Mouse (Mus musculus) heart, adult 2 months (tissue): ENCODE data around the gene Aatk. TPM values are rescaled to one million over a fixed set of nuclear protein-coding genes. Genes with fewer than 3 reads are reported as not detected.

ENCODE experiments used
- DNase-seq, 2 experiments: peaks; one replicate each; pipeline ENCODE4 v3.0.0; 2021
- H3K27ac ChIP-seq: fragments of 200-600 bp; 2 replicates; pipeline ENCODE4 v1.8.1; 2022
- H3K27me3 ChIP-seq: fragments of 200-500 bp; 2 replicates; pipeline ENCODE4 v1.6.1; 2012; ENCODE audit warnings: mild to moderate bottlenecking, low read length, inconsistent platforms, mixed read lengths; ENCODE audit not compliant: control insufficient read depth, insufficient read depth
- H3K36me3 ChIP-seq: fragments of 200-500 bp; 2 replicates; pipeline ENCODE4 v1.6.1; 2012; ENCODE audit warnings: low read length, inconsistent platforms; ENCODE audit not compliant: control insufficient read depth, insufficient read depth
- H3K4me1 ChIP-seq: fragments of 200-500 bp; 2 replicates; pipeline ENCODE4 v1.6.1; 2011; ENCODE audit warnings: low read length; ENCODE audit not compliant: control insufficient read depth, insufficient read depth
- H3K4me3 ChIP-seq: fragments of 200-600 bp; 2 replicates; pipeline ENCODE4 v1.8.1; 2022
- H3K79me2 ChIP-seq: fragments of 200-500 bp; replicated peaks from 2 replicates; pipeline ENCODE4 v1.6.1; 2012; ENCODE audit warnings: mild to moderate bottlenecking, inconsistent platforms, low read length, moderate library complexity, mixed read lengths; ENCODE audit not compliant: control insufficient read depth, insufficient read depth
- H3K9ac ChIP-seq: fragments of 200-500 bp; 2 replicates; pipeline ENCODE4 v1.6.1; 2012; ENCODE audit warnings: low read depth, mild to moderate bottlenecking, control low read depth, inconsistent platforms, low read length, mixed read lengths
- CTCF ChIP-seq: fragments of 200-600 bp; IDR thresholded peaks from 2 replicates; pipeline ENCODE4 v1.8.1; 2022; ENCODE audit warnings: antibody characterized with exemption, mild to moderate bottlenecking, moderate library complexity
- EP300 ChIP-seq: fragments of 200-500 bp; IDR thresholded peaks from 2 replicates; pipeline ENCODE4 v1.6.1; 2011; ENCODE audit warnings: low read depth, low read length, control low read depth; ENCODE audit not compliant: insufficient read depth
- POLR2A ChIP-seq: fragments of 200-500 bp; IDR thresholded peaks from 2 replicates; pipeline ENCODE4 v1.6.1; 2011; ENCODE audit warnings: mild to moderate bottlenecking, low read depth, low read length, control low read depth; ENCODE audit not compliant: insufficient read depth
- WGBS: fragments of 180-500 bp; shearing (Covaris S2); methylation state at CpG from one replicate; pipeline ENCODE4 v1.1.7; 2018; 5-methylcytosine and 5-hydroxymethylcytosine counted together
- intact Hi-C: fragments of 180-260 bp; cut with DNase I; formaldehyde crosslinking; loops from one replicate; pipeline ENCODE4 v1.15.1; 2025
- polyA plus RNA-seq: library from polyadenylated mRNA; depleted of rRNA; stranded (reverse); fragments of >200 nt; gene quantifications from 2 replicates; pipeline ENCODE4 v1.2.3, GENCODE M21; 2012
- total RNA-seq, 2 experiments: library from RNA; stranded (reverse); gene quantifications; 2 replicates each; pipeline ENCODE4 v1.2.3; 2021

Aatk gene
- total and polyA plus RNA-seq, 3 experiments, result 3.6 to 10.3 (median 4.7) TPM

GRCm38 (mm10) chr11:119987876-119988275, 59.1 kb downstream of the Aatk start:
- Histone ChIP-seq H3K4me1 (peaks cover 12% of the 10 kb centered on the region), H3K27ac (no peak overlapping the region), H3K9ac (no peak overlapping the region), H3K4me3 (no peak overlapping the region), H3K36me3 (peaks cover 2% of the 10 kb centered on the region; the same call in 1 of the 2 replicates), H3K27me3 (no peaks in the 10 kb centered on the region), H3K79me2 (no peaks in the 10 kb centered on the region)
- intact Hi-C loops, result no loop called here
- no peak for DNase-seq
- 61% methylated on average over 7 of the region's 7 CpGs for WGBS
- no peak for TF ChIP-seq EP300
- TF ChIP-seq CTCF, result no peak
- no peak for TF ChIP-seq POLR2A

GRCm38 (mm10) chr11:119986751-119987425, 60.1 kb downstream of the Aatk start:
- intact Hi-C loops, result no loop called here
- Histone ChIP-seq H3K27ac (no peak overlapping the region), H3K36me3 (peaks cover 2% of the 10 kb centered on the region; the same call in 1 of the 2 replicates), H3K9ac (no peak overlapping the region), H3K4me3 (no peak overlapping the region), H3K4me1 (peaks cover 12% of the 10 kb centered on the region), H3K27me3 (no peaks in the 10 kb centered on the region), H3K79me2 (no peaks in the 10 kb centered on the region)
- WGBS, result 87% methylated on average over 9 of the region's 9 CpGs
- DNase-seq, result no peak
- TF ChIP-seq EP300, result no peak
- TF ChIP-seq CTCF, result no peak
- TF ChIP-seq POLR2A, result no peak

GRCm38 (mm10) chr11:119983151-119983550, 63.8 kb downstream of the Aatk start:
- H3K27me3 ChIP-seq, result no peaks in the 10 kb centered on the region
- 75% methylated on average over 2 of the region's 2 CpGs for WGBS
- no peak for DNase-seq
- H3K4me1 ChIP-seq, result no peaks in the 10 kb centered on the region; the same call in 1 of the 2 replicates
- no peaks in the 10 kb centered on the region for H3K79me2 ChIP-seq
- intact Hi-C loops, result no loop called here
- no peak overlapping the region for H3K27ac ChIP-seq
- peaks cover 2% of the 10 kb centered on the region; the same call in 1 of the 2 replicates for H3K36me3 ChIP-seq
- H3K9ac ChIP-seq, result no peak overlapping the region
- no peak overlapping the region for H3K4me3 ChIP-seq
- no peak for TF ChIP-seq EP300
- no peak for TF ChIP-seq POLR2A
- TF ChIP-seq CTCF, result no peak

GRCm38 (mm10) chr11:119982236-119982635, 64.7 kb downstream of the Aatk start:
- H3K9ac ChIP-seq, result no peak overlapping the region
- no peaks in the 10 kb centered on the region for H3K27me3 ChIP-seq
- no peak overlapping the region for H3K4me3 ChIP-seq
- H3K4me1 ChIP-seq, result no peaks in the 10 kb centered on the region; the same call in 1 of the 2 replicates
- no peak for TF ChIP-seq POLR2A
- TF ChIP-seq CTCF, result no peak
- no peak for TF ChIP-seq EP300
- no peak overlapping the region for H3K27ac ChIP-seq
- intact Hi-C loops, result no loop called here
- DNase-seq, result no peak
- no peaks in the 10 kb centered on the region for H3K79me2 ChIP-seq
- H3K36me3 ChIP-seq, result peaks cover 2% of the 10 kb centered on the region; the same call in 1 of the 2 replicates
- WGBS, result 93% methylated on average over 3 of the region's 3 CpGs

GRCm38 (mm10) chr11:119981769-119982168, 65.2 kb downstream of the Aatk start:
- 66% methylated on average over 3 of the region's 3 CpGs for WGBS
- no peaks in the 10 kb centered on the region for H3K27me3 ChIP-seq
- TF ChIP-seq CTCF (no peak), POLR2A (no peak), EP300 (no peak)
- H3K9ac ChIP-seq, result no peak overlapping the region
- no peaks in the 10 kb centered on the region for H3K79me2 ChIP-seq
- peaks cover 2% of the 10 kb centered on the region; the same call in 1 of the 2 replicates for H3K36me3 ChIP-seq
- no peak overlapping the region for H3K27ac ChIP-seq
- H3K4me3 ChIP-seq, result no peak overlapping the region
- DNase-seq, result no peak
- intact Hi-C loops, result no loop called here
- no peaks in the 10 kb centered on the region; the same call in 1 of the 2 replicates for H3K4me1 ChIP-seq
